Mouse (Mus musculus) heart, embryonic 15.5 days (tissue): ENCODE measurements around the gene Npas3. TPM values are rescaled to one million over a fixed set of nuclear protein-coding genes. Genes with fewer than 3 reads are reported as not detected.

Source experiments
- ATAC-seq: fragments of 200-750 bp; cut with Nextera tagmentation; replicated peaks from 2 replicates; pipeline ENCODE4 v1.8.0; 2017; ENCODE audit warnings: low read depth, moderate TSS enrichment; ENCODE audit not compliant: insufficient number of reproducible peaks, insufficient read depth, low FRiP score
- H3K27ac ChIP-seq: fragments of 300-500 bp; sonication (generic); 2 replicates; pipeline ENCODE4 v1.5.1; 2015; ENCODE audit warnings: mild to moderate bottlenecking, inconsistent platforms
- H3K27me3 ChIP-seq: fragments of 300-500 bp; sonication (generic); 2 replicates; pipeline ENCODE4 v1.6.1; 2015; ENCODE audit warnings: inconsistent platforms
- H3K36me3 ChIP-seq: fragments of 300-500 bp; sonication (generic); 2 replicates; pipeline ENCODE4 v1.6.1; 2015; ENCODE audit warnings: mild to moderate bottlenecking, inconsistent platforms
- H3K4me1 ChIP-seq: fragments of 300-500 bp; sonication (generic); replicated peaks from 2 replicates; pipeline ENCODE4 v1.6.1; 2015; ENCODE audit warnings: inconsistent platforms
- H3K4me2 ChIP-seq: fragments of 300-500 bp; sonication (generic); 2 replicates; pipeline ENCODE4 v1.6.1; 2015; ENCODE audit warnings: inconsistent platforms, mild to moderate bottlenecking, moderate library complexity
- H3K4me3 ChIP-seq: fragments of 300-500 bp; sonication (generic); 2 replicates; pipeline ENCODE4 v1.5.1; 2015; ENCODE audit warnings: mild to moderate bottlenecking, inconsistent platforms
- H3K9ac ChIP-seq: fragments of 300-500 bp; sonication (generic); 2 replicates; pipeline ENCODE4 v1.6.1; 2015; ENCODE audit warnings: mild to moderate bottlenecking, inconsistent platforms
- H3K9me3 ChIP-seq: fragments of 300-500 bp; sonication (generic); replicated peaks from 2 replicates; pipeline ENCODE4 v1.6.1; 2016; ENCODE audit warnings: inconsistent platforms
- WGBS: fragments of 180-500 bp; shearing (Covaris S2); methylation state at CpG from one replicate; pipeline ENCODE4 v1.1.7; 2015; ENCODE audit warnings: mixed read lengths; 5-methylcytosine and 5-hydroxymethylcytosine counted together
- polyA plus RNA-seq: library from polyadenylated mRNA; unstranded; fragments of >200 nt; fragmentation: Nextera tagmentation; extraction: Ambion mirVana; gene quantifications from 2 replicates; pipeline ENCODE4 v1.2.1, GENCODE M21; 2015

Npas3 gene
- polyA plus RNA-seq, 1 experiment from 2014 or later = 0.82 TPM

- no peak overlapping the region for H3K9ac ChIP-seq
- no peaks in the 10 kb centered on the region for H3K27me3 ChIP-seq
- no peak overlapping the region for H3K27ac ChIP-seq
- H3K4me2 ChIP-seq = no peak overlapping the region
- 52% methylated on average over 5 of the region's 5 CpGs for WGBS
- no peak overlapping the region for H3K4me3 ChIP-seq
- no peaks in the 10 kb centered on the region for H3K36me3 ChIP-seq
- H3K9me3 ChIP-seq = no peaks in the 10 kb centered on the region
- ATAC-seq = no peak
- H3K4me1 ChIP-seq = no peaks in the 10 kb centered on the region
Measured at GRCm38 (mm10) chr12:53876693-53877092, 628.2 kb downstream of the Npas3 start.

- Histone ChIP-seq H3K27ac (no peak overlapping the region), H3K9me3 (no peaks in the 10 kb centered on the region), H3K9ac (no peak overlapping the region), H3K4me3 (no peak overlapping the region), H3K4me1 (no peaks in the 10 kb centered on the region), H3K36me3 (no peaks in the 10 kb centered on the region), H3K27me3 (no peaks in the 10 kb centered on the region), H3K4me2 (no peak overlapping the region)
- no peak for ATAC-seq
- WGBS = 90% methylated on average over 4 of the region's 4 CpGs
Measured at GRCm38 (mm10) chr12:53881684-53882083, 633.2 kb downstream of the Npas3 start.

- ATAC-seq = no peak
- no peaks in the 10 kb centered on the region for H3K27me3 ChIP-seq
- no peaks in the 10 kb centered on the region for H3K4me1 ChIP-seq
- no peak overlapping the region for H3K4me3 ChIP-seq
- H3K4me2 ChIP-seq = no peak overlapping the region
- 75% methylated on average over 8 of the region's 8 CpGs for WGBS
- H3K36me3 ChIP-seq = no peaks in the 10 kb centered on the region
- H3K9me3 ChIP-seq = no peaks in the 10 kb centered on the region
- no peak overlapping the region for H3K27ac ChIP-seq
- no peak overlapping the region for H3K9ac ChIP-seq
Measured at GRCm38 (mm10) chr12:53882863-53883262, 634.4 kb downstream of the Npas3 start.

- Histone ChIP-seq H3K9me3 (no peaks in the 10 kb centered on the region), H3K4me3 (no peak overlapping the region), H3K9ac (no peak overlapping the region), H3K27me3 (no peaks in the 10 kb centered on the region), H3K4me2 (no peak overlapping the region), H3K4me1 (no peaks in the 10 kb centered on the region), H3K27ac (no peak overlapping the region), H3K36me3 (no peaks in the 10 kb centered on the region)
- WGBS = 59% methylated on average over 4 of the region's 4 CpGs
- ATAC-seq = no peak
Measured at GRCm38 (mm10) chr12:53888624-53889023, 640.1 kb downstream of the Npas3 start.

GRCm38 (mm10) chr12:53895909-53896308 lies 647.4 kb downstream of the Npas3 start:
- H3K27ac ChIP-seq = no peak overlapping the region
- H3K4me3 ChIP-seq = no peak overlapping the region
- no peaks in the 10 kb centered on the region for H3K27me3 ChIP-seq
- H3K4me2 ChIP-seq = no peak overlapping the region
- 75% methylated on average over 5 of the region's 5 CpGs for WGBS
- ATAC-seq = no peak
- no peak overlapping the region for H3K9ac ChIP-seq
- no peaks in the 10 kb centered on the region for H3K36me3 ChIP-seq
- no peaks in the 10 kb centered on the region for H3K4me1 ChIP-seq
- H3K9me3 ChIP-seq = no peaks in the 10 kb centered on the region

GRCm38 (mm10) chr12:53908761-53909160 lies 660.3 kb downstream of the Npas3 start:
- ATAC-seq = no peak
- WGBS = 67% methylated on average over 8 of the region's 8 CpGs
- H3K4me3 ChIP-seq = no peak overlapping the region
- H3K4me2 ChIP-seq = no peak overlapping the region
- H3K9me3 ChIP-seq = no peaks in the 10 kb centered on the region
- no peak overlapping the region for H3K27ac ChIP-seq
- no peak overlapping the region for H3K9ac ChIP-seq
- H3K4me1 ChIP-seq = no peaks in the 10 kb centered on the region
- no peaks in the 10 kb centered on the region for H3K36me3 ChIP-seq
- no peaks in the 10 kb centered on the region for H3K27me3 ChIP-seq

- H3K9me3 ChIP-seq = no peaks in the 10 kb centered on the region
- no peak overlapping the region for H3K4me3 ChIP-seq
- no peak overlapping the region for H3K9ac ChIP-seq
- H3K27ac ChIP-seq = no peak overlapping the region
- H3K4me1 ChIP-seq = no peaks in the 10 kb centered on the region
- ATAC-seq = no peak
- no peaks in the 10 kb centered on the region for H3K27me3 ChIP-seq
- WGBS = 84% methylated on average over 2 of the region's 2 CpGs
- H3K36me3 ChIP-seq = no peaks in the 10 kb centered on the region
- no peak overlapping the region for H3K4me2 ChIP-seq
Measured at GRCm38 (mm10) chr12:53910192-53910591, 661.7 kb downstream of the Npas3 start.

GRCm38 (mm10) chr12:53922153-53922552 lies 673.7 kb downstream of the Npas3 start:
- Histone ChIP-seq H3K4me1 (peaks cover 10% of the 10 kb centered on the region; the same call in 1 of the 2 replicates), H3K4me3 (no peak overlapping the region), H3K9ac (no peak overlapping the region), H3K9me3 (no peaks in the 10 kb centered on the region), H3K4me2 (no peak overlapping the region), H3K36me3 (no peaks in the 10 kb centered on the region), H3K27me3 (no peaks in the 10 kb centered on the region), H3K27ac (no peak overlapping the region)
- 89% methylated on average over 7 of the region's 7 CpGs for WGBS
- no peak for ATAC-seq

GRCm38 (mm10) chr12:53948826-53949225 lies 700.3 kb downstream of the Npas3 start:
- Histone ChIP-seq H3K27ac (no peak overlapping the region), H3K4me1 (no peaks in the 10 kb centered on the region), H3K4me3 (no peak overlapping the region), H3K9me3 (no peaks in the 10 kb centered on the region), H3K4me2 (no peak overlapping the region), H3K27me3 (no peaks in the 10 kb centered on the region), H3K9ac (no peak overlapping the region), H3K36me3 (no peaks in the 10 kb centered on the region)
- ATAC-seq = no peak
- WGBS = 76% methylated on average over 2 of the region's 2 CpGs

GRCm38 (mm10) chr12:53962004-53962403 lies 713.5 kb downstream of the Npas3 start:
- Histone ChIP-seq H3K27me3 (no peaks in the 10 kb centered on the region), H3K9ac (no peak overlapping the region), H3K9me3 (no peaks in the 10 kb centered on the region), H3K4me3 (no peak overlapping the region), H3K27ac (no peak overlapping the region), H3K36me3 (no peaks in the 10 kb centered on the region), H3K4me1 (no peaks in the 10 kb centered on the region), H3K4me2 (no peak overlapping the region)
- WGBS = 67% methylated on average over 7 of the region's 7 CpGs
- ATAC-seq = no peak

- no peaks in the 10 kb centered on the region for H3K27me3 ChIP-seq
- no peak for ATAC-seq
- H3K36me3 ChIP-seq = no peaks in the 10 kb centered on the region
- H3K4me3 ChIP-seq = no peak overlapping the region
- no peaks in the 10 kb centered on the region for H3K9me3 ChIP-seq
- H3K4me2 ChIP-seq = no peak overlapping the region
- 75% methylated on average over 5 of the region's 5 CpGs for WGBS
- no peaks in the 10 kb centered on the region for H3K4me1 ChIP-seq
- H3K9ac ChIP-seq = no peak overlapping the region
- H3K27ac ChIP-seq = no peak overlapping the region
Measured at GRCm38 (mm10) chr12:53963534-53963933, 715.1 kb downstream of the Npas3 start.

- Histone ChIP-seq H3K4me3 (no peak overlapping the region), H3K4me1 (no peaks in the 10 kb centered on the region), H3K9me3 (no peaks in the 10 kb centered on the region), H3K36me3 (no peaks in the 10 kb centered on the region), H3K4me2 (no peak overlapping the region), H3K9ac (no peak overlapping the region), H3K27me3 (no peaks in the 10 kb centered on the region), H3K27ac (no peak overlapping the region)
- WGBS = 77% methylated on average over 10 of the region's 10 CpGs
- ATAC-seq = no peak
Measured at GRCm38 (mm10) chr12:53969378-53970174, 721.1 kb downstream of the Npas3 start.
